Mouse (Mus musculus) olfactory bulb, adult 2 months (tissue): Measurements from ENCODE around the gene Unc5b. TPM values are rescaled to one million over a fixed set of nuclear protein-coding genes. Genes with fewer than 3 reads are reported as not detected.

ENCODE experiments used
- H3K27ac ChIP-seq: fragments of 200-500 bp; 2 replicates; pipeline ENCODE4 v1.5.1; 2012; ENCODE audit warnings: low read depth, low read length; ENCODE audit not compliant: insufficient read depth
- H3K4me1 ChIP-seq: fragments of 200-500 bp; 2 replicates; pipeline ENCODE4 v1.6.1; 2012; ENCODE audit warnings: low read length; ENCODE audit not compliant: control insufficient read depth, insufficient read depth
- H3K4me3 ChIP-seq: fragments of 200-500 bp; 2 replicates; pipeline ENCODE4 v1.5.1; 2012; ENCODE audit warnings: mild to moderate bottlenecking, low read depth, low read length, moderate library complexity; ENCODE audit not compliant: insufficient read depth
- CTCF ChIP-seq: fragments of 200-500 bp; IDR thresholded peaks from 2 replicates; pipeline ENCODE4 v1.5.1; 2012; ENCODE audit warnings: low read depth, mild to moderate bottlenecking, low read length, moderate library complexity; ENCODE audit not compliant: insufficient read depth
- POLR2A ChIP-seq: fragments of 200-500 bp; IDR thresholded peaks from 2 replicates; pipeline ENCODE4 v1.6.1; 2012; ENCODE audit warnings: mild to moderate bottlenecking, low read depth, low read length, moderate library complexity; ENCODE audit not compliant: insufficient read depth
- WGBS: fragments of 180-500 bp; shearing (Covaris S2); methylation state at CpG from one replicate; pipeline ENCODE4 v1.1.7; 2018; 5-methylcytosine and 5-hydroxymethylcytosine counted together
- polyA plus RNA-seq: library from polyadenylated mRNA; stranded (reverse); fragments of >200 nt; gene quantifications from 2 replicates; pipeline ENCODE4 v1.2.4, GENCODE M21; 2012; ENCODE audit warnings: low replicate concordance; ENCODE audit not compliant: missing spikeins, insufficient read depth, insufficient read length

Gene Unc5b
- polyA plus RNA-seq, 1 experiment, result not detected

GRCm38 (mm10) chr10:60796028-60796427 is 35.4 kb downstream of the Unc5b start:
- Histone ChIP-seq H3K4me1 (peaks cover 52% of the 10 kb centered on the region), H3K27ac (no peak overlapping the region), H3K4me3 (no peak overlapping the region)
- no peak for TF ChIP-seq CTCF
- TF ChIP-seq POLR2A, result no peak
- 85% methylated on average over 5 of the region's 5 CpGs for WGBS

GRCm38 (mm10) chr10:60794792-60795191 is 36.6 kb downstream of the Unc5b start:
- 64% methylated on average over 8 of the region's 8 CpGs for WGBS
- Histone ChIP-seq H3K4me3 (no peak overlapping the region), H3K4me1 (peaks cover 49% of the 10 kb centered on the region), H3K27ac (no peak overlapping the region)
- no peak for TF ChIP-seq CTCF
- no peak for TF ChIP-seq POLR2A

GRCm38 (mm10) chr10:60794374-60794773 is 37.0 kb downstream of the Unc5b start:
- peaks cover 45% of the 10 kb centered on the region for H3K4me1 ChIP-seq
- WGBS, result 20% methylated on average over 11 of the region's 11 CpGs
- no peak overlapping the region for H3K4me3 ChIP-seq
- H3K27ac ChIP-seq, result no peak overlapping the region
- TF ChIP-seq CTCF, result no peak

GRCm38 (mm10) chr10:60792841-60793240 is 38.5 kb downstream of the Unc5b start:
- 70% methylated on average over 11 of the region's 11 CpGs for WGBS
- peaks cover 50% of the 10 kb centered on the region for H3K4me1 ChIP-seq
- no peak overlapping the region for H3K27ac ChIP-seq
- H3K4me3 ChIP-seq, result no peak overlapping the region
- TF ChIP-seq CTCF, result no peak
- TF ChIP-seq POLR2A, result no peak

- 79% methylated on average over 10 of the region's 10 CpGs for WGBS
- no peak overlapping the region for H3K27ac ChIP-seq
- TF ChIP-seq CTCF (no peak), POLR2A (no peak)
- H3K4me1 ChIP-seq, result peaks cover 55% of the 10 kb centered on the region
- H3K4me3 ChIP-seq, result no peak overlapping the region
These were observed 39.0 kb downstream of the Unc5b start for GRCm38 (mm10) chr10:60792365-60792764.

- H3K27ac ChIP-seq, result no peak overlapping the region
- no peak overlapping the region for H3K4me3 ChIP-seq
- H3K4me1 ChIP-seq, result peaks cover 52% of the 10 kb centered on the region
- TF ChIP-seq CTCF (no peak), POLR2A (no peak)
- WGBS, result 93% methylated on average over 6 of the region's 6 CpGs
These were observed 40.5 kb downstream of the Unc5b start for GRCm38 (mm10) chr10:60790912-60791311.

- 68% methylated on average over 16 of the region's 16 CpGs for WGBS
- no peak overlapping the region for H3K27ac ChIP-seq
- H3K4me1 ChIP-seq, result peaks cover 26% of the 10 kb centered on the region
- no peak overlapping the region for H3K4me3 ChIP-seq
- TF ChIP-seq POLR2A, result no peak
- TF ChIP-seq CTCF, result no peak
These were observed 43.9 kb downstream of the Unc5b start for GRCm38 (mm10) chr10:60787303-60788074.

- Histone ChIP-seq H3K4me1 (peaks cover 19% of the 10 kb centered on the region), H3K4me3 (no peak overlapping the region), H3K27ac (no peak overlapping the region)
- TF ChIP-seq CTCF (no peak), POLR2A (no peak)
- 81% methylated on average over 2 of the region's 2 CpGs for WGBS
These were observed 47.8 kb downstream of the Unc5b start for GRCm38 (mm10) chr10:60783608-60784007.

GRCm38 (mm10) chr10:60779628-60780027 is 51.8 kb downstream of the Unc5b start:
- peaks cover 4% of the 10 kb centered on the region for H3K4me1 ChIP-seq
- no peak overlapping the region for H3K27ac ChIP-seq
- 10% methylated on average over 9 of the region's 9 CpGs for WGBS
- TF ChIP-seq CTCF, result peak; percentile 92
- no peak for TF ChIP-seq POLR2A
- H3K4me3 ChIP-seq, result no peak overlapping the region
